Mouse (Mus musculus) lung, postnatal 0 days (tissue): ENCODE measurements around the gene Neurog1. TPM values are rescaled to one million over a fixed set of nuclear protein-coding genes. Genes with fewer than 3 reads are reported as not detected.

ENCODE experiments used
- ATAC-seq: fragments of 200-750 bp; cut with Nextera tagmentation; 2 replicates; pipeline ENCODE4 v1.8.0; 2017; ENCODE audit warnings: moderate library complexity
- DNase-seq: peaks from one replicate; pipeline ENCODE4 v3.0.0-alpha.2; 2016; ENCODE audit warnings: low spot score
- H3K27ac ChIP-seq: fragments of 300-500 bp; sonication (generic); 2 replicates; pipeline ENCODE4 v1.5.1; 2014; ENCODE audit warnings: antibody characterized with exemption, mild to moderate bottlenecking, low read length, mixed read lengths
- H3K27me3 ChIP-seq: fragments of 300-500 bp; sonication (generic); replicated peaks from 2 replicates; pipeline ENCODE4 v1.6.1; 2014; ENCODE audit warnings: low read length, mixed read lengths; ENCODE audit not compliant: insufficient read depth
- H3K36me3 ChIP-seq: fragments of 300-500 bp; sonication (generic); 2 replicates; pipeline ENCODE4 v1.6.1; 2014; ENCODE audit warnings: low read length, mixed read lengths; ENCODE audit not compliant: insufficient read depth
- H3K4me1 ChIP-seq: fragments of 300-500 bp; sonication (generic); 2 replicates; pipeline ENCODE4 v1.6.1; 2014; ENCODE audit warnings: antibody characterized with exemption, low read depth, low read length, mixed read lengths; ENCODE audit not compliant: insufficient read depth
- H3K4me2 ChIP-seq: fragments of 300-500 bp; sonication (generic); replicated peaks from 2 replicates; pipeline ENCODE4 v1.6.1; 2014; ENCODE audit warnings: low read depth, mild to moderate bottlenecking, low read length, moderate library complexity, mixed read lengths
- H3K4me3 ChIP-seq: fragments of 300-500 bp; sonication (generic); 2 replicates; pipeline ENCODE4 v1.5.1; 2014; ENCODE audit warnings: low read depth, low read length
- H3K9ac ChIP-seq: fragments of 300-500 bp; sonication (generic); replicated peaks from 2 replicates; pipeline ENCODE4 v1.6.1; 2014; ENCODE audit warnings: low read depth, mild to moderate bottlenecking
- H3K9me3 ChIP-seq: fragments of 300-500 bp; sonication (generic); 2 replicates; pipeline ENCODE4 v1.6.1; 2016; ENCODE audit warnings: low read length, mixed read lengths
- CTCF ChIP-seq: IDR thresholded peaks from 2 replicates; pipeline ENCODE4 v1.5.1; 2016; ENCODE audit warnings: antibody characterized with exemption, mild to moderate bottlenecking
- EP300 ChIP-seq: IDR thresholded peaks from 2 replicates; pipeline ENCODE4 v1.6.1; 2016; ENCODE audit warnings: antibody characterized with exemption, mild to moderate bottlenecking, control low read depth
- WGBS: fragments of 180-500 bp; shearing (Covaris S2); extraction: QIAGEN DNeasy Blood & Tissue Kit; methylation state at CpG from one replicate; pipeline ENCODE4 v1.1.7; 2014; 5-methylcytosine and 5-hydroxymethylcytosine counted together
- polyA plus RNA-seq: library from polyadenylated mRNA; unstranded; fragments of >200 nt; fragmentation: Nextera tagmentation; extraction: Ambion mirVana; gene quantifications from 2 replicates; pipeline ENCODE4 v1.2.1, GENCODE M21; 2015

Gene Neurog1
- polyA plus RNA-seq, 1 experiment from 2014 or later = not detected

DNA sequence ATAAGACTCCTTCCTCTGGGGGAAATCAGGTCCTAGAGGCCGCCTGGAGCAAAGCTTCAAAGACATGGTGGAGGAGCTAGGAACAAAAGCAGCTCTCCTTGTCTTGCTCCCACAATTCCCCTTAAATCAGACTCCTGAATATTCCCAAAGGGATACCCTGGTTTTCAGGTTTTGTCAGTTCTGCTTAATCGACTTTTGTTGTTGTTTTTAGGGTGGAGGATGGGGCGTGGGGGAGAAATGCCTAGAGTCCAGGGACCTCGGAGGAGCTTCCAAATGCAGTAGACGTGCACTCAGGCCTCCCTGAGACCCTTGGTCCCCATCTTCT, 7.9 kb upstream of the Neurog1 start:
- ATAC-seq = no peak
- H3K36me3 ChIP-seq = no peaks in the 10 kb centered on the region
- no peak for DNase-seq

DNA sequence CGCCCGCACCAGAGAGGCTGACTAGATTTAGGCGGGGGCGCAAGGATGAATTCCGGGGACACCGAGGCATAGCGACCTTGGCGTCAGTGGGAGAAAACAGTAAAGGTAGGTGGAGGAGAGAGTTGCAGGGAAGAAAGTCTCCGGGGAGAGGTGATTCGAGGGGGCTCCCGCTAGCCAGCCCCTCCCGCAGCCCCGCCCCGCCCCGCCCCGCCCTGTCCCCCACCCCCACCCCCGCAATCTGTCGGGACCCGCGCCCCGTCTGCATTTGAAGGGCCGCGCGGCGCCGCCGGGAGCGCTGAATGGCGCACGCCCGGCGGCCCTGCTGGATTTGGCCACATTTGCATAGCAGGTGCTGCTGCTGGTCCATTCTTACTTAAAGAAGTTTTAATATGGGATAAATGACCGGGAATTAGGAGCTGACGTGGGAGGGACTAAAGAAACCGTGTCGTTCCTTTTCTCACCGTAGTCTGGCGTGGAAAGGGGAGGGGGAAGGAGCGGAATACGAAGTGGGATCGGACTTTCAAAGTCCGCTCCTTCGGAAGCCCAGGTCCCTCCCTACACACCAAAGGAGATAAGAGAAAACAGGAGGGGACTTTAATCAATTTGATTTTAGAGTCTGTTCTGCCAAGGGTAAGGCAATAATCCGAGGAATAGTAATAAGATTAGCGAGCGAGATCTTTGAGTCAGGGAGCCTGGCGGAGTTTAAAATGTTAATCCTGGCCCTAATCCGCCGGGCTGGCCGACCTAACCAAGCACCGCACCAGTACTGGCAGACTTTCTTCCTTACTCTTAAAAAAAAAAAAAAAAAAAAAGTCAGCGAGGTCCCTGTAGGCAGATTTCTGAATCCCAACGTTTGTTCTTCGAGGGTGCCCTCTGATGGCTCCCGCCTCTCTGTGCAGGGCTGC, 7.3 kb upstream of the Neurog1 start:
- WGBS = 2% methylated on average over 48 of the region's 55 CpGs
- H3K4me3 ChIP-seq = peak overlapping the region; percentile 10; the same call in 1 of the 2 replicates

More for the DNA sequence above, 7.9 kb upstream of the Neurog1 start:
- Histone ChIP-seq H3K9ac (no peak overlapping the region), H3K9me3 (no peaks in the 10 kb centered on the region), H3K4me3 (no peak overlapping the region), H3K4me2 (no peak overlapping the region), H3K27me3 (peaks cover 62% of the 10 kb centered on the region), H3K4me1 (no peaks in the 10 kb centered on the region), H3K27ac (no peak overlapping the region)
- TF ChIP-seq EP300 (no peak), CTCF (no peak)
- 7% methylated on average over 5 of the region's 5 CpGs for WGBS

DNA sequence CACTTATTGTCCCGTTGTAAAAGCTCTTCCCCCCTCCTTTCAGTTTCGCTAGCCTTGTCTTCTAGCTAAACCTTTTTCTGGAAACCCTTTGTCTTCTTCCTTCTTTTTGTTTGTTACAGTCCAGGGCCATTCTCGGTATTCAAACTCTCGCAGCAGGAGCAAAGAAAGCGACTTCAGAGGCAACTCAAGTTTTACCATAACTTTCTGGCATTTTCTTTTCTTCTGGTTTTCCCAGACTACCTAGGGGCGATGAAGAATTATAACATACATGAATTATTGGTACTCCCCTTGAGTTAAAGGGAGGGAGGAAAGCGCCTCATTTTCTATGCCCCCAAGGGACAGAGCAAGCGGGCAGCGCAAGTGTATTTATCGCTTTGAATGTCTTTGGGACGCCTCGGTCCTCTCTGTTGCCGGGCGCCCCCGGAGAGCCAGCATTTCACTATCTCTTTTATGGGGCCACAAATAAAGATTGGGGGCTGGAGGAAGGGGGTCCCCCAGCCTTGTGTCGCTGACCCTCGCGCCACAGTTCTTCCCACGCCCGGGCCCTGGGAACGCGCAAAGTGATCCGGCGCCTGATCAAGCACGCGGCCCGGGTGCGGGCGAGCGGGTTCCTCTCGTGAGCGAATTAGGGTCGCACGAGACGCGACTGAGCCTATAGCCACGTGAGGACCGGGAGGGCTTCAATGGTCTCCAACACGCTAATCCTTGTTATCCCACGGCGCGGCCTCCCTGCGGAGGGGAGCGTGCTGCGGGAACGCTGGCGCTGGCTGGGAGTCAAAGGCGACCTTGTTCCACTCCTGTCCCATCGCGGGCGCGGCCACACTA, 6.4 kb upstream of the Neurog1 start:
- DNase-seq (no peak), ATAC-seq (no peak)
- TF ChIP-seq EP300 (no peak), CTCF (no peak)
- no peak overlapping the region for H3K27ac ChIP-seq
- no peaks in the 10 kb centered on the region for H3K4me1 ChIP-seq
- 2% methylated on average over 51 of the region's 52 CpGs for WGBS
- H3K4me2 ChIP-seq = 0 out of 2 replicates have a peak overlapping the region, but pooled peaks have one; percentile 5
- H3K9me3 ChIP-seq = no peaks in the 10 kb centered on the region
- no peaks in the 10 kb centered on the region for H3K36me3 ChIP-seq
- no peak overlapping the region for H3K9ac ChIP-seq
- H3K4me3 ChIP-seq = peak overlapping the region; percentile 10; the same call in 1 of the 2 replicates
- H3K27me3 ChIP-seq = peaks cover 77% of the 10 kb centered on the region

More for the DNA sequence above, 7.3 kb upstream of the Neurog1 start:
- no peaks in the 10 kb centered on the region for H3K4me1 ChIP-seq
- no peak overlapping the region for H3K9ac ChIP-seq
- TF ChIP-seq CTCF (no peak), EP300 (no peak)
- no peaks in the 10 kb centered on the region for H3K36me3 ChIP-seq
- ATAC-seq (no peak), DNase-seq (no peak)
- 0 out of 2 replicates have a peak overlapping the region, but pooled peaks have one; percentile 5 for H3K4me2 ChIP-seq
- no peak overlapping the region for H3K27ac ChIP-seq
- peaks cover 68% of the 10 kb centered on the region for H3K27me3 ChIP-seq
- no peaks in the 10 kb centered on the region for H3K9me3 ChIP-seq

DNA sequence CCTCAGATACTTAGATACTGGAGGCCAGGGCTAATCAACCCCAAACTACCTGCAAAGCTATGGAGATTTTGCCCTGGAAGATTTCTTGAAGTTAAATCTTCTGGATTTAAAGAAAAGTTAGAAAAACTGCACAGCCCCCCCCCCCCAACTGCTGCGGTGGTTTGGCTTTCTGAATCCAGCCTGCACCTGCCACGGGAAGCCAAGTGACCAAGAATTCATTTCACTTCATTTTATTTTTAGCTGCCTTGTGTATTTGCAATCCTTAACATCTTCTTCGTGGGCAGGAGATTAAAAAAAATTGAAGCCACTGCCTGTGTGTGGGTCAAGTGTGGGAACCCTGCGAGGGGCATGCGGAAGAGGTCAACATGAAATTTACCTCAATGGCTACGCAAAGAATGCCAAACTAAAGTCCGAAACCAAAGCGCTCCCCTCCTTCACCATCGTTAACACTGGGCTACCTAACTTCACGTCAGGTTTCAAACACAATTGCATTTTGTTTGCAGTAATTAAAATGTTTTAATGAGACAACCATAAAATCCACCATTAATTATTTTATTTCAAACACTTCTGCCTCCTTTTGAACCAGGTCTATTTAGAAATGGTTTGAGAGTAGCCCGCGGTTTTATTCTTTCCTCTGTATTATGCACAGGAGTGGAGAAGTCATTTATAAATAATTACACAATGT, 5.6 kb upstream of the Neurog1 start:
- no peak overlapping the region for H3K27ac ChIP-seq
- H3K36me3 ChIP-seq = no peaks in the 10 kb centered on the region
- ATAC-seq = no peak
- no peaks in the 10 kb centered on the region for H3K4me1 ChIP-seq
- H3K27me3 ChIP-seq = peaks cover 85% of the 10 kb centered on the region
- H3K9me3 ChIP-seq = no peaks in the 10 kb centered on the region
- no peak for DNase-seq
- H3K9ac ChIP-seq = no peak overlapping the region
- WGBS = 9% methylated on average over 12 of the region's 12 CpGs
- TF ChIP-seq EP300 (no peak), CTCF (no peak)
- no peak overlapping the region for H3K4me2 ChIP-seq
- H3K4me3 ChIP-seq = no peak overlapping the region

DNA sequence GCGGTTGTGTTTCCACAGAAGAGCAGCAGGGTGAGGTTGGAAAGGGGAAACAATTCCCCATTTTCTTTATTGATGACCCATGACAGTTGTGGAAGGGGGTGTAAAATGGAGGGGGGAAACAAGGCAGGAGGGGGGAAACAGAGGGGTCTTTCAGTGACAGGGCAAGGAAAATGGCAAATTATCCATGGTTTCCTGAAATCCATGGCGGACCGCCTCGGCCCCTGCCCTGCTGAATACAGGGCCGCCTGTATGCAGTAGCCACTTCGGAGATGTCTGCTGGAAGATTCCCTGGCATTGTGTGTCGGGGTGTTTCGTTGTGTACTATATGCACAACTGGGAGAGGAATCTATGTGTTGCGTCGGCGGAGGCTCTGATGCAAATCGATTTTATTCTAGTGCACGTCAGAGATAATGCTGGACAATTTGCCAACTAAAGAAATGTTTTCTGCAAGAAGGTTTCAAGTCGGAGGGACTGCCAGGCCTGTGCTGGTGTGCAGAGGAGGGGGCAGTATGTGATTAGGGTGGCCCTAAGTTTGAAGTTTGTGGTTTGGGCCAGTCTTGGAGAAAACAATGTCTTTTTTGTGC, 4.8 kb upstream of the Neurog1 start:
- Histone ChIP-seq H3K4me3 (no peak overlapping the region), H3K9me3 (no peaks in the 10 kb centered on the region), H3K36me3 (no peaks in the 10 kb centered on the region), H3K27ac (no peak overlapping the region), H3K9ac (no peak overlapping the region), H3K4me1 (peaks cover 4% of the 10 kb centered on the region; the same call in 1 of the 2 replicates), H3K27me3 (peaks cover 93% of the 10 kb centered on the region), H3K4me2 (no peak overlapping the region)
- TF ChIP-seq CTCF = no peak
- TF ChIP-seq EP300 = no peak
- ATAC-seq (no peak), DNase-seq (no peak)
- WGBS = 17% methylated on average over 14 of the region's 14 CpGs
